Mouse (Mus musculus): ENCODE data around the gene Tmem26. TPM values are rescaled to one million over a fixed set of nuclear protein-coding genes. Genes with fewer than 3 reads are reported as not detected.

Gene Tmem26
- polyA plus RNA-seq, 1 experiment from 2014 or later, result 4.0 TPM

- no peak overlapping the region for H3K27ac ChIP-seq
- no peaks in the 10 kb centered on the region for H3K27me3 ChIP-seq
- H3K9me3 ChIP-seq (replicated peaks), result no peaks in the 10 kb centered on the region
- H3K9ac ChIP-seq, result no peak overlapping the region
- no peak overlapping the region for H3K4me2 ChIP-seq
- no peak overlapping the region for H3K4me3 ChIP-seq
- no peak for ATAC-seq (replicated peaks; ENCODE audit: insufficient number of reproducible peaks, insufficient read depth, low FRiP score, low read depth)
- no peaks in the 10 kb centered on the region for H3K36me3 ChIP-seq
- H3K4me1 ChIP-seq (replicated peaks), result no peaks in the 10 kb centered on the region
- WGBS, result 38% methylated on average over 5 of the region's 5 CpGs
Measured at GRCm38 (mm10) chr10:68759238-68759637, 35.8 kb downstream of the Tmem26 start.

GRCm38 (mm10) chr10:68759789-68760188 lies 36.3 kb downstream of the Tmem26 start:
- Histone ChIP-seq H3K9me3 (replicated peaks) (no peaks in the 10 kb centered on the region), H3K27ac (no peak overlapping the region), H3K27me3 (no peaks in the 10 kb centered on the region), H3K9ac (no peak overlapping the region), H3K4me3 (no peak overlapping the region), H3K36me3 (no peaks in the 10 kb centered on the region), H3K4me1 (replicated peaks) (no peaks in the 10 kb centered on the region), H3K4me2 (no peak overlapping the region)
- ATAC-seq (replicated peaks; ENCODE audit: insufficient number of reproducible peaks, insufficient read depth, low FRiP score, low read depth), result no peak
- 74% methylated on average over 7 of the region's 7 CpGs for WGBS

DNA sequence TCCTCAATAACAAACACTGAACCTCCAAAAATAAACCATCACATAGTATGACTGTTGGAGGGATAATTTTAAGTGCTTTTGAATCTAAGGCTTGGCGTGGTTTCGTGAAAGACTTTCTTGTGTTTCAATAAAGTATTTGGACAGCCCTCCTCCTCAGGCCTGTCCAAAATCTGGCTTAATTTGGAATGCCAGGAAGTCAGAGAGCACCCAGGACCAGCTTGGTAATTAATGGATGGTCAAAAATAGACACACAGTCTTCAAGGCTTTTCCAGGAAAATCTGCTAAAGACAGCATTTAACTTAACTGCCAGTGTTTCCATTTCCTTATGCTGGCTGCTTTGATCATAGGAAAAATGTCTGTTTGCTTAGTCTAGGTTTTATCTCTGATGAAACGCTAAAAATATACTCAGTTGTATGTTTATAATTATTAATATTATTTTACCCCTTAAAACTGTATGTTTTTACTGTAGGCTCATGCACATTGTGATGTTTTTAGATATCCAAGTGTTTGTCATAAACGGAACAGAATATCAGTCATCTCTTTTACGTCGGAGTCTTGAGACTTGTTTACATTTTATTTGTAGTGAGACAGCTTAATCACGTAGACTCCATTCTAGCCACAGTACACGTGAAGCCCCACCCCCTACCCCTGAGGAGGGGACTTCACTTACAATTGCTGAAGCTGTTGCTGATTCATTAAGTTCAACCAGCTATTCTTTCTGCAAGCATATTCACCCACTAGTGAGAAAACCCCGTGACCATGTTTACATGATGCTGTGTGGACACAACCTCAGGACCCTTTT lies 57.8 kb downstream of the Tmem26 start:
- 0 out of 2 replicates have a peak overlapping the region, but pooled peaks have one; percentile 4 for H3K27ac ChIP-seq
- no peaks in the 10 kb centered on the region for H3K36me3 ChIP-seq
- H3K4me3 ChIP-seq, result no peak overlapping the region
- H3K4me1 ChIP-seq (replicated peaks), result no peaks in the 10 kb centered on the region
- no peaks in the 10 kb centered on the region for H3K27me3 ChIP-seq
- H3K9me3 ChIP-seq (replicated peaks), result no peaks in the 10 kb centered on the region
- WGBS, result 64% methylated on average over 9 of the region's 9 CpGs
- no peak overlapping the region for H3K9ac ChIP-seq
- no peak overlapping the region for H3K4me2 ChIP-seq
- no peak for ATAC-seq (replicated peaks; ENCODE audit: insufficient number of reproducible peaks, insufficient read depth, low FRiP score, low read depth)

- WGBS, result 86% methylated on average over 6 of the region's 6 CpGs
- Histone ChIP-seq H3K4me1 (replicated peaks) (no peaks in the 10 kb centered on the region), H3K36me3 (no peaks in the 10 kb centered on the region), H3K9me3 (replicated peaks) (no peaks in the 10 kb centered on the region), H3K9ac (no peak overlapping the region), H3K27ac (no peak overlapping the region), H3K4me2 (no peak overlapping the region), H3K27me3 (no peaks in the 10 kb centered on the region), H3K4me3 (no peak overlapping the region)
- no peak for ATAC-seq (replicated peaks; ENCODE audit: insufficient number of reproducible peaks, insufficient read depth, low FRiP score, low read depth)
Measured at GRCm38 (mm10) chr10:68782724-68783123, 59.3 kb downstream of the Tmem26 start.

DNA sequence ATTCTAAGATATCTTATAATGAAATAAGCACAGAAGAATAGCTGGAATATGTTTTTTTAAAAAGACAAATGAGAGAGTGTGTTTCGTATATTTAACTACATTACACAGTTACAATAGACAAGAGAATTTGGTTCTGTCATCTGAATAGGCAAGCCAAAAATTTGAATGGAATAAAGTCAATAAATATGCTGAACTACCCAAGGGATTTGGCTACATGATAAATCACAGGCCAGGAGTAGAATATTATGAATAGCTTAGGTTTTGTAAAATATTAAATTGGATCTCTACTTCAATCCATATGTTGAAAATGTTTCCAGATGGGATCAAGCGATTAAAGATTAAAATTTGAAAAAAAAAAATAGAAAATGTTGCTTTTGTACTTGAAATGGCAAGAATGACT lies 60.4 kb downstream of the Tmem26 start:
- Histone ChIP-seq H3K36me3 (no peaks in the 10 kb centered on the region), H3K27ac (no peak overlapping the region), H3K9ac (no peak overlapping the region), H3K4me2 (no peak overlapping the region), H3K9me3 (replicated peaks) (no peaks in the 10 kb centered on the region), H3K27me3 (no peaks in the 10 kb centered on the region), H3K4me1 (replicated peaks) (no peaks in the 10 kb centered on the region), H3K4me3 (no peak overlapping the region)
- no peak for ATAC-seq (replicated peaks; ENCODE audit: insufficient number of reproducible peaks, insufficient read depth, low FRiP score, low read depth)
- 77% methylated on average over 2 of the region's 2 CpGs for WGBS

DNA sequence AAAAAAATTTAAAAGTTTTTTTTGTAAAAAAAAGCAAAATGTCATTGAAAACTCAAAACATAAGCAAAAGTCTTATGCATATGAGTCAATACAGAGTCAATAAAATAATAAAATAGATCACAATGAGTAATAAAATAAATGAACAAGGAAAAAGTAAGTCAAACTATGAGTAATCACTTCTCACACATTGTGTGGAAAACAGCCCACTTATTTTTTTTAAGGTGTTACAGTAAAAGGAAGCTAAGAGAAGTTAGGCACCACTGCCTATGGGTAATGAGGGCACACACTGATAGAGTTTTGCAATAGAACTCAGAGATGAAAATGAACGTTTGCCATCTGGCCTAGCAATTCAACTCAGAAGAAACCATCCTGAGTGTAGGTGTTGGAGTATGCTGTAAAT lies 61.0 kb downstream of the Tmem26 start:
- WGBS, result 80% methylated on average over 1 of the region's 1 CpGs
- no peak overlapping the region for H3K9ac ChIP-seq
- no peaks in the 10 kb centered on the region for H3K9me3 ChIP-seq (replicated peaks)
- ATAC-seq (replicated peaks; ENCODE audit: insufficient number of reproducible peaks, insufficient read depth, low FRiP score, low read depth), result no peak
- H3K27ac ChIP-seq, result no peak overlapping the region
- no peak overlapping the region for H3K4me2 ChIP-seq
- H3K4me3 ChIP-seq, result no peak overlapping the region
- no peaks in the 10 kb centered on the region for H3K36me3 ChIP-seq
- H3K4me1 ChIP-seq (replicated peaks), result no peaks in the 10 kb centered on the region
- no peaks in the 10 kb centered on the region for H3K27me3 ChIP-seq

- Histone ChIP-seq H3K4me2 (peak overlapping the region; percentile 1; the same call in 1 of the 2 replicates), H3K9me3 (replicated peaks) (no peaks in the 10 kb centered on the region), H3K4me3 (no peak overlapping the region), H3K36me3 (no peaks in the 10 kb centered on the region), H3K27me3 (no peaks in the 10 kb centered on the region), H3K27ac (no peak overlapping the region), H3K4me1 (replicated peaks) (no peaks in the 10 kb centered on the region), H3K9ac (no peak overlapping the region)
- 13% methylated on average over 3 of the region's 3 CpGs for WGBS
- no peak; the same call in 1 of the 2 replicates for ATAC-seq (replicated peaks; ENCODE audit: insufficient number of reproducible peaks, insufficient read depth, low FRiP score, low read depth)
Measured at GRCm38 (mm10) chr10:68795466-68795865, 72.0 kb downstream of the Tmem26 start.

GRCm38 (mm10) chr10:68799883-68800282 lies 76.4 kb downstream of the Tmem26 start:
- Histone ChIP-seq H3K9me3 (replicated peaks) (no peaks in the 10 kb centered on the region), H3K27ac (no peak overlapping the region), H3K4me1 (replicated peaks) (no peaks in the 10 kb centered on the region), H3K36me3 (no peaks in the 10 kb centered on the region), H3K4me2 (no peak overlapping the region), H3K4me3 (no peak overlapping the region), H3K9ac (no peak overlapping the region), H3K27me3 (no peaks in the 10 kb centered on the region)
- 64% methylated on average over 7 of the region's 7 CpGs for WGBS
- no peak for ATAC-seq (replicated peaks; ENCODE audit: insufficient number of reproducible peaks, insufficient read depth, low FRiP score, low read depth)

DNA sequence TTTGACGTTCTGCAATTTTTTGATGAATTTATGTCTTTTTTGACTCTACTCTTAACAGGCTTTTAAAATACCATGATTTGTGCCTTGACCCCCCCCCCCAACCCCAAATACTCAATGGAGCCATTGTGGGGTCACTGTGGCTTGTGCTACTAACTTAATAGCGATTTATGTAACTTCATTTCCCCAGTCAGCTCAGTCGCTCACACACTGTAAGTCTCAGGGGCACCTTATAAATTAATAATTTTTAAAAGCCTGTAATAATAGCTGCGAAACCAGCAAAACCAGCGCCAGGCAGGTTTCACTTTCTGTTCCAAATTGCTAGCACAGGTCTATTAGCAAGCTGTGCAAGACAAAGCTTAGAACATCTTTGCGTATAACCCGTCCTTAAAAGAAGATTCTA lies 76.9 kb downstream of the Tmem26 start:
- 85% methylated on average over 7 of the region's 7 CpGs for WGBS
- no peak overlapping the region for H3K4me3 ChIP-seq
- no peaks in the 10 kb centered on the region for H3K27me3 ChIP-seq
- no peaks in the 10 kb centered on the region for H3K36me3 ChIP-seq
- H3K4me1 ChIP-seq (replicated peaks), result no peaks in the 10 kb centered on the region
- no peak overlapping the region for H3K27ac ChIP-seq
- no peaks in the 10 kb centered on the region for H3K9me3 ChIP-seq (replicated peaks)
- no peak for ATAC-seq (replicated peaks; ENCODE audit: insufficient number of reproducible peaks, insufficient read depth, low FRiP score, low read depth)
- H3K9ac ChIP-seq, result no peak overlapping the region
- H3K4me2 ChIP-seq, result no peak overlapping the region

GRCm38 (mm10) chr10:68806328-68806727 lies 82.9 kb downstream of the Tmem26 start:
- H3K9ac ChIP-seq, result no peak overlapping the region
- H3K4me2 ChIP-seq, result no peak overlapping the region
- no peaks in the 10 kb centered on the region for H3K4me1 ChIP-seq (replicated peaks)
- H3K9me3 ChIP-seq (replicated peaks), result no peaks in the 10 kb centered on the region
- H3K27ac ChIP-seq, result no peak overlapping the region
- H3K27me3 ChIP-seq, result no peaks in the 10 kb centered on the region
- H3K4me3 ChIP-seq, result no peak overlapping the region
- WGBS, result 79% methylated on average over 1 of the region's 1 CpGs
- no peaks in the 10 kb centered on the region for H3K36me3 ChIP-seq
- no peak for ATAC-seq (replicated peaks; ENCODE audit: insufficient number of reproducible peaks, insufficient read depth, low FRiP score, low read depth)

DNA sequence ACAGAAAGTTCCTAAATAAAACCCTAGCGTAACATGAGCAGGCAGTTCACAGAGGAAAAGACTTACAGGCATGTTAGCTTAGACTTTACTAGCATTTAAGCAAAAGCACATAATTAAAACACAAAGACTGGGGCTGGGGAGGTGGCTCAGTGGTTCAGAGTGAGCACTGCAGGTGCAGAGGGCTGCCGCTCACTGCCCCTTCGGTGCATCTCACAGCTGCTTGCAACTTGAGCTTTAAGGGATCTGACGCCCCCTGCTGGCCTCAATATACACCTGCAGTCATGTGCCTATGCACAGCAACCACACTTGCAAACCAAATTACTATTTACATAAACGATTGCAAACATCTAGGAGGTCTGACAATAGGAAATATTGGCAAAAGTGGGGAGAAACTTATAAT lies 87.5 kb downstream of the Tmem26 start:
- H3K36me3 ChIP-seq, result no peaks in the 10 kb centered on the region
- no peaks in the 10 kb centered on the region for H3K27me3 ChIP-seq
- no peaks in the 10 kb centered on the region for H3K9me3 ChIP-seq (replicated peaks)
- H3K4me2 ChIP-seq, result no peak overlapping the region
- no peaks in the 10 kb centered on the region for H3K4me1 ChIP-seq (replicated peaks)
- no peak for ATAC-seq (replicated peaks; ENCODE audit: insufficient number of reproducible peaks, insufficient read depth, low FRiP score, low read depth)
- no peak overlapping the region for H3K4me3 ChIP-seq
- H3K27ac ChIP-seq, result no peak overlapping the region
- no peak overlapping the region for H3K9ac ChIP-seq
- WGBS, result 82% methylated on average over 5 of the region's 5 CpGs

- 88% methylated on average over 12 of the region's 12 CpGs for WGBS
Measured at GRCm38 (mm10) chr10:68812699-68813098, 89.3 kb downstream of the Tmem26 start.

More at GRCm38 (mm10) chr10:68812699-68813098, 89.3 kb downstream of the Tmem26 start:
- H3K9ac ChIP-seq, result no peak overlapping the region
- H3K9me3 ChIP-seq (replicated peaks), result no peaks in the 10 kb centered on the region
- H3K27me3 ChIP-seq, result no peaks in the 10 kb centered on the region
- no peak overlapping the region for H3K27ac ChIP-seq
- H3K4me3 ChIP-seq, result no peak overlapping the region
- H3K4me2 ChIP-seq, result no peak overlapping the region
- ATAC-seq (replicated peaks; ENCODE audit: insufficient number of reproducible peaks, insufficient read depth, low FRiP score, low read depth), result no peak
- no peaks in the 10 kb centered on the region for H3K36me3 ChIP-seq
- H3K4me1 ChIP-seq (replicated peaks), result no peaks in the 10 kb centered on the region
